Mouse (Mus musculus) large intestine, adult 2 months (tissue): ENCODE data around the gene Cpeb3. TPM values are rescaled to one million over a fixed set of nuclear protein-coding genes. Genes with fewer than 3 reads are reported as not detected.
"Not testable (repeated sequence)": the region's sequence is repeated elsewhere in the genome, so short reads cannot be mapped to it uniquely, and the experiment has no call there.

ENCODE experiments used
- DNase-seq: peaks from one replicate; pipeline ENCODE4 v3.0.0-alpha.2; 2012; ENCODE audit warnings: low read depth, low spot score
- WGBS: fragments of 180-500 bp; shearing (Covaris S2); methylation state at CpG from one replicate; pipeline ENCODE4 v1.1.7; 2018; 5-methylcytosine and 5-hydroxymethylcytosine counted together
- polyA plus RNA-seq: library from polyadenylated mRNA; depleted of rRNA; stranded (reverse); fragments of >200 nt; gene quantifications from 2 replicates; pipeline ENCODE4 v1.2.3, GENCODE M21; 2012

The Cpeb3 gene
- polyA plus RNA-seq, 1 experiment: 1.1 TPM

DNA sequence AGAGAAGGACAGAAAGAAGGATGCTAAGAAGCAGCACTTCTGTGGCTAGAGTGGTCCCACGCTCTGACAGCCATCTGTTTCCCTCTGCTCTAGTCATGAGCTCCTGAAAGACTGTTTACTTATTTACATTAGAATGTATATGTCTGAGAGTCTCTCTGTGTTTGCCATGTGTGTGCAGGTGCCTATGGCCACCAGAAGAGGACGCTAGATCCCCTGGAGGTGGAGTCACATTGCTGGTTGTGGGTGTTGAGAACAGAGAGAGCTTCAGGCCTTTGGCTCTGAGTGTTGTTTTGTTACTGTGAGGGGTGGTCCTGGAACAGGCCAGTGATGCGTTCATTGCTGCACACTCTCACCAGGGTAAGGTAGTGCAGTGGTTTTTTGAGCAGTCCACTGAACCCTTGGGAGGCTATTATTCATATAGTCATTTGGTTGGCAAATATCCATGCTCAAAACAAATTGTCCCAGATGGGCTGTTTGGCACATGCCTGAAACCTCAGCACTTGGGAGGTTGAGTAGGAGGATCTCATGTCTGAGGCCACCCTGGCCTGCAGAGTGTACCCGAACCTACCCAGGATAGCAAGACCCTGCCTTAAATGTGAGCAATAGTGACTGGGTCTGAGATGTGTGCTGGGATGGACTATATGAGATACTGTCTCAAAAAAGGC lies 112.6 kb downstream of the Cpeb3 start:
- no peak for DNase-seq
- WGBS: 81% methylated on average over 4 of the region's 4 CpGs

- DNase-seq: no peak
- 73% methylated on average over 3 of the region's 3 CpGs for WGBS
Observed at GRCm38 (mm10) chr19:37093181-37093580, 115.2 kb downstream of the Cpeb3 start.

- WGBS: 39% methylated on average over 8 of the region's 8 CpGs
- no peak for DNase-seq
Observed at GRCm38 (mm10) chr19:37090146-37091061, 118.0 kb downstream of the Cpeb3 start.

DNA sequence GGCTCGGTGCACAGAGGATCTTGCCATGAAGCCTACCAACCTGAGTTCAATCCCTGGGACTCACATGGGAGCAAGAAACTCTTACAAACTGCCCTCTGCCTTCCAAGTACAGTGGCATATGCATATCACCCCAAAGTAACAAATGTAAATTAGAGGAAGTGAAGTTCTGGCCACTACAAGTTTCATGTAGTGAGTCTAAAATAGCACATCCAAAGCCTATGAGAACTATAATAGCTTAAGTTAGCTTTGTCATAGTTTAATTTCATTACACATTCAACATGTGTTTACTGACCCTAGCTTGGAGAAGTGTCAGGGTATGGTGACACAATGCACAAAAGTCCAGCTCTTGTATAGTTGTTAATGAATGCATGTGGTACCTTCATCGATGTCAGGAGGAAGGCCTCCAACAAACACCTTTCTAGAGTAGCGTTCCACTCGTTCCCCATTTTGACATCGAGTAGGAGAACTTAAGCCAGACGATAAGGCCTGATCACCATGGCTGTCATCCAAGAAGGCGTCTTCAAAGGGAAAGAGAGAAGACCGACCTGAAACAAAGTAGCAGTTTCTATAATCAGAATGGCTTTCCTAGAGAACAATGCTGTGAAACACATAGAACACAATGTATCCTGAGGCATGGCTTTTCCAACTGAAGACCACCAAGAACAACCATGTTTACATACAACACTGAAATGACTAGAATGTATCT lies 120.2 kb downstream of the Cpeb3 start:
- no peak for DNase-seq
- WGBS: 88% methylated on average over 8 of the region's 8 CpGs

GRCm38 (mm10) chr19:37084546-37084945 lies 123.9 kb downstream of the Cpeb3 start:
- DNase-seq: no peak
- 77% methylated on average over 3 of the region's 3 CpGs for WGBS

- DNase-seq: no peak
- 53% methylated on average over 6 of the region's 6 CpGs for WGBS
Observed at GRCm38 (mm10) chr19:37081467-37081866, 126.9 kb downstream of the Cpeb3 start.

- WGBS: 72% methylated on average over 6 of the region's 6 CpGs
- no peak for DNase-seq
Observed at GRCm38 (mm10) chr19:37079151-37079550, 129.2 kb downstream of the Cpeb3 start.

DNA sequence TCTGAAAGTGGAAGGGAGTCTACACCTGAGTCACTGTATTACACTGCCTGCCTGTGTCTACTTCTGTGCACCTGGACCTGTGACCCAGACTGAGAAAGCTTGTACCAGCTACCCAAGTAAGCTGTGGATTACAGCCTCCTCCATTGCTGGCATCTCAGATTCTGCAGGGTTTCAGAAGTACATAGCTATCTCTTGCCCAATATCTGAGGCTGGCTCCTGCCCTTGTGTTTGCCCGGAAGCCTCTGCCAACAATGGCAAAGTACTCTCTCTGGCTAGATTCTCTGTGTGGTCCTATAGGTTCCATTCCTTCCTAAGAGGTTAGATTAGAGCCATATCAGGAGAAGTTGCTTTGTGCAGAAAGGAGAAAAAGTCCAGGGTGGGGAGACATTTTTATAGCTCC lies 129.8 kb downstream of the Cpeb3 start:
- DNase-seq: no peak
- 74% methylated on average over 1 of the region's 1 CpGs for WGBS

DNA sequence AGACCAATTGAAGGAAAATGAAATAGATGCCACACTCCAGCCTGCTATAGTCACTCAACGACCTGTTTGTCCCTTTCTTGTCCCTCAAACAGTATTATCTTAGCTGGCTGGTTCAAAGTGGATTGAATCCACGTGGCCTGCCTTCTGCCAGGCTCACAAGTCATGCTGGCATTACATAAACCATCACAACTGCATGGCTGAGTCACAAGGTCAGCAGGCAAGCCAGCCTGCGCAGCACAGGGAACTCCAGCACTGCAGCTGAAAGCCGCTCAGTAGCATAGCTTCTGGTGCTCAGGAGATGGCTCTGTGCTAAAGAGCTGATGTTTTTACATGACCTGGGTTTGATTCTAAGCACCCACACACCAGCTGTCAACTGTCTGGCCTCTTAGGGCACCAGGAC lies 130.3 kb downstream of the Cpeb3 start:
- no peak for DNase-seq
- WGBS: 39% methylated on average over 4 of the region's 4 CpGs

DNA sequence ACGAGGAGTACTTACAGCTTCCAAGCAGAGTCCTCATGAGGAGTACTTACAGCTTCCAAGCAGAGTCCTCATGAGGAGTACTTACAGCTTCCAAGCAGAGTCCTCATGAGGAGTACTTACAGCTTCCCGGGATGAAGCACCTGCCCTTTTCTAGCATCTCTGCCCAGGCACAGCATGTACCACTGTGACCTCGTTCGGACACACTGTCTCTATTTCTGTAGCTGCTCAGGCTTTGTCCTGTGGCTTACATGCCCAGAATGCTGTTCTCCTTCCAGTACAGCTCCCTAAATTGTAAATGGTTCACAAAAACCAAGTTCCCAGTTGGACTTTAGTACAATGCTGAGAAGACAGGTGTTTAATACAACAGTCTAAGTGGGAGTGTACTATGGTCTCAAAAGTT lies 131.1 kb downstream of the Cpeb3 start:
- DNase-seq: not testable (repeated sequence)
- 85% methylated on average over 4 of the region's 4 CpGs for WGBS

DNA sequence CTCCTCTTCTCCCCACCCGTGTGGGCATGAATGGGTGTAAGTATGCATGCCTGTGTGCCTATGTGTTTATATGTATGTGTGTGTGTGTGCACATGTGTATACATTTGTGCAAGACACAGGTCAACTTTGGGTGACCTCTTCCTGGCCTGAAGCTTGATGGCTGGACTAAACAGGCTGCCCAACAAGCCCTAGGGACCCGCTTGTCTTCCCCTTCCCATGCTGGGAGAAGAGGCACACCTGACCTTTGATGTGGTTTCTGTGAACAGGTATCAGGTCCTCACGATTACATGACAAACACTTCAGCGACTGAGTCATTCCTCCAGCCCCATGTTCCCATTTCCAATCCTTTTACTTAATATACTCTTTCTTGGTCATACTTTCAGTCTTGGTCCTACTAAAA lies 131.8 kb downstream of the Cpeb3 start:
- 78% methylated on average over 4 of the region's 4 CpGs for WGBS
- no peak for DNase-seq

DNA sequence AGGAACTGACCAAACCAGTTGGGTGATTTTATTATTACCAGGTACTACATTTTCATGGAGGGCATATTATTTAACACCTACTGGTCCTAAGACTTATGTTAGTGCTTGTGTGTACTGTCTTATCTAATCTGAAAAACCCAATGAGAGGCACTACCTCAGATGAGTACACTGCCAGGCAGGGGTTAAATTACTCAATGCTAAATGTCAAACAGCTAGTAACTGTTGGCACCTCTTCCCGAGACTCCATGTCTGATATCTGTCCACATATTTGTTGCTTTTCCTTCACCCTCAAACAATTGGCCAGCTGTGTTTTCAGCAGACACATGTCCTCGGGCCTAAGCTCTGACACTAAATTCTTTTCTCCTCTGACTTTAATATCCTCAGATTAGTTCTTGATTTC lies 132.3 kb downstream of the Cpeb3 start:
- 47% methylated on average over 2 of the region's 2 CpGs for WGBS
- DNase-seq: no peak

DNA sequence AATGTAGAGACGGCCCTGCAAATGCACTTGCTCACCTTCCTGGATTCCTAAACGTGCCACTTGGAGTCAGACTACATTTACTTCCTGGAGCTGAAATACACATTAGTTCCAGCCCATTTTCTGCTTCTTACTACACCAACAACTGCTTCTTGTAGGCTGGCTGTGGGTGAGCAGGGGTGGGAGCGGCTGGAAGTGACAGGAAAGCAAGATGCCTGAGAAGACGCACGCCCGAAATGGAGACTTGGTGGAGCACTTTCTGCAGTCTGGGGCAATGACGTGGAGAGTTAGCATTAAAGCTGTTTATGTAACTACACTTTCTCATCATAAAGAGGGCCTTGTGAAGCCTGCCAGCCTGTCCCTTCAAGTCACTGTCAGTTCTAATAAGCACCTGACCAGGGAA lies 132.7 kb downstream of the Cpeb3 start:
- WGBS: 70% methylated on average over 7 of the region's 7 CpGs
- no peak for DNase-seq

- no peak for DNase-seq
- 77% methylated on average over 5 of the region's 5 CpGs for WGBS
Observed at GRCm38 (mm10) chr19:37074726-37075125, 133.7 kb downstream of the Cpeb3 start.

DNA sequence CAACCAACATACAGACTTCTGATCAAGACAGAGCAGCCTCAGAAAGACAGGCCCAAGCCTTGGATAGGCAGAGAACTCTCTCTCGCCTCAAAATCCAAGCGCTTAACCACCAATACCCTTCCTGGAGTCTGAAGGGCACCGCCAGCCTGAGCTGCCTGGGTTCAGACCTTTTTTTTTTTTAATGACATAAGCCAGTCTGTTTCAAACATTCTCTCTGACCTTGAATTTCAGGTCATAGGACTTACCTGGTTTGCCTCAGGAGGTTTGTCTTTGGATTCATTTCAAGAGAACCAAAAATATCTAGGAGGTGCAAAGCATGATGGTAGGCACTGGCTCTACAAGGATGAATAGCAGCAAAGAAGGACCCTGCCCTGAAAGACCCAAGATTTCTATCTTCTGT lies 134.1 kb downstream of the Cpeb3 start:
- WGBS: 96% methylated on average over 3 of the region's 3 CpGs
- no peak for DNase-seq

GRCm38 (mm10) chr19:37072871-37073629 lies 135.4 kb downstream of the Cpeb3 start:
- WGBS: 65% methylated on average over 5 of the region's 5 CpGs
- DNase-seq: no peak

DNA sequence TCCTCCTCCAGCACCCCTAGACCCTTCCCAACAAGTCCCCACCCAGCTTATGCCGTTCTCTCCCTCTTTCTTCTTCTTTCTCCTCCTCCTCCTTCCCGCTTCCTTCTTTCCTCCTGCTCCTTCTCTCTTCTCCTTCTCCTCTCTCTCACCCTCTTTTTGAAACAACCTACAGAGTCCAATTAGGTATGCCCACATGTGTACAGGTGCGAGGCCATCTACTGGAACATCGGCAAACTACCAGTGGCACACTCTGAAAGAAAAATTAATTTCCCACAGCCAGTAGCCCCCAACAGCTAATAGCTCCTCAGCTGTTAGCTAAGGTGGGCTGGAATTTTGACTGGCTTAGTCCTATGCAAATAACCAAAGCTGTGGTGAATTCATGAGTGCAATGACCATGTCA lies 139.2 kb downstream of the Cpeb3 start:
- 88% methylated on average over 4 of the region's 4 CpGs for WGBS
- DNase-seq: no peak

DNA sequence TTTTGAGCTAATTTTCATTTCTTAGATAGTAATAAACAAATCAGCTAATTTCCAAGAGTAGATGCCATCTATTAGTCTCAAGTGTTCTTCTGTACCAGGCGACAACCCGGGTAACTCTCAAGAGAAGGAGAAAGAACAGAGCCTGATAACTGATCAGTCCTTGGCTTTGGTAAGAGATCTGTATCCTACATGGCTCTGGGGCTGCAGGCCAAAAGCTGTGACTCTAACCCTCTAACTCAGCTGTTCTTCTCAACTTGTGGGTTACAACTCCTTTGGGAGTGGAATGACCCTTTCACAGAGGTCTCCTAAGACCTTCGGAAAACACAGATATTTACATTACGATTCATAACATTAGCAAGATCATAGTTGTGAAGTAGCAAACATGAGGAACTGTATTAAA lies 148.3 kb downstream of the Cpeb3 start:
- DNase-seq: no peak
- WGBS: 66% methylated on average over 4 of the region's 4 CpGs

GRCm38 (mm10) chr19:37059623-37060022 lies 148.8 kb downstream of the Cpeb3 start:
- DNase-seq: no peak
- 16% methylated on average over 2 of the region's 2 CpGs for WGBS
